Mouse (Mus musculus) spleen, postnatal 4 days (tissue): ENCODE measurements around the gene D3Ertd254e.
"Not testable (repeated sequence)": the region's sequence is repeated elsewhere in the genome, so short reads cannot be mapped to it uniquely, and the experiment has no call there.

ENCODE experiments used
- DNase-seq, 2 experiments: peaks; one replicate each; pipeline ENCODE4 v3.0.0; 2022; ENCODE audit warnings: low spot score in 2 of 2

The D3Ertd254e gene

DNA sequence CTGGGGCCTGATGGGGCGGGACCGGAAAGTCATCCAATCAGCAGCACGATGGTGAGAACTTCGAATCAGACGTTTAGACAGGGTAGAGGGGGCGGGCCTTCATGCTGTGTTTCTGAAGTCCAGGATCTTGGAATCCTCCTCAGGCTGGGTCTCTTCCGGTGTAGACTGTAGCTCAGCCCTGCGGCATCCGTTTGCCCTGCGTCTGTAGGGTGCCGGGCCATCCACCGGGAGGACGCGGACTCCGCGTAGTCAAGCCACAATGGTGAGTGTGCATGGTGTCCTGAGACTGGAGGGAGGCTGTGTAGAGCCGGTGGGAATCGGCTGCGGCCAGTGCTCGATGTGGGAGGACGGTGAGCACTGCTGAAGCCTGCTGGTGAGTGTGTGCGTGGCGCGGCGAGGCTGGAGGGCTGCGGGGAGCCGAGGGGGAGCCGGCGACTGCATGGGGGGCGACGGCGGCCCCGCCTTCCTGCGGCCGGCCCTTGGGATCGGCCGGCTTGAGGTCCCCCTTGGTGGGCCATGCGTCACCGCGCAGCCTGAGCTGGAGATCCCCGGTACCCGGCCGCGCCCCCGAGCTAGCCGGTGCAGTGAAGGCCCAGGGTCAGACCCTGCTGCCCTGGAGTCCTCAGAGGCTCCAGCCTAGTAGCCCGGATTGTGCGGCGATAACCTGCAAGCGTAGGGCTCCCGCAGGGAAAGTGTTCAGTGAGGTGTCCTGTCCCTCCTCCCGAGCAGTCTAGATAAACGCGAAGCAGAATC lies at the start of gene D3Ertd254e:
Gene D3Ertd254e, plus strand, starts transcription at position 84 of the 753 bp plus-strand sequence.
- DNase-seq = peak; percentile 78 to 83

DNA sequence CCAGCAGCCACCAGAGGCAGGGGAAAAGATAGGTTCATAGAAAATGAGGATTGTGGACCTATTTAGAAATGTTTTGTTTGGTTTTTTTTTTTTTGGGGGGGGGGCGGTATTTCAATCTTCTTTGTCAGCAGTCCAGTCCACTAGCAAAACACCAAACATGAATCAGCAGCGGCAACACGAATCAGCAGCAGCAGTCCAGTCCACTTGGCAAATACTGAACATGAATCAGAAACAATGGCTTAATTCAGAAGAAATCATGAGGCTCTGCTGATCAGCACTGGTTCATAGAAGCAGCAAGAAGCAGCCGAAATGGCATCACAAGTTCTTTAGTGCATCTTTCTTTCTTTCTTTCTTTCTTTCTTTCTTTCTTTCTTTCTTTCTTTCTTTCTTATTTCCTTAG lies 34.7 kb upstream of the D3Ertd254e start:
- DNase-seq = no peak

DNA sequence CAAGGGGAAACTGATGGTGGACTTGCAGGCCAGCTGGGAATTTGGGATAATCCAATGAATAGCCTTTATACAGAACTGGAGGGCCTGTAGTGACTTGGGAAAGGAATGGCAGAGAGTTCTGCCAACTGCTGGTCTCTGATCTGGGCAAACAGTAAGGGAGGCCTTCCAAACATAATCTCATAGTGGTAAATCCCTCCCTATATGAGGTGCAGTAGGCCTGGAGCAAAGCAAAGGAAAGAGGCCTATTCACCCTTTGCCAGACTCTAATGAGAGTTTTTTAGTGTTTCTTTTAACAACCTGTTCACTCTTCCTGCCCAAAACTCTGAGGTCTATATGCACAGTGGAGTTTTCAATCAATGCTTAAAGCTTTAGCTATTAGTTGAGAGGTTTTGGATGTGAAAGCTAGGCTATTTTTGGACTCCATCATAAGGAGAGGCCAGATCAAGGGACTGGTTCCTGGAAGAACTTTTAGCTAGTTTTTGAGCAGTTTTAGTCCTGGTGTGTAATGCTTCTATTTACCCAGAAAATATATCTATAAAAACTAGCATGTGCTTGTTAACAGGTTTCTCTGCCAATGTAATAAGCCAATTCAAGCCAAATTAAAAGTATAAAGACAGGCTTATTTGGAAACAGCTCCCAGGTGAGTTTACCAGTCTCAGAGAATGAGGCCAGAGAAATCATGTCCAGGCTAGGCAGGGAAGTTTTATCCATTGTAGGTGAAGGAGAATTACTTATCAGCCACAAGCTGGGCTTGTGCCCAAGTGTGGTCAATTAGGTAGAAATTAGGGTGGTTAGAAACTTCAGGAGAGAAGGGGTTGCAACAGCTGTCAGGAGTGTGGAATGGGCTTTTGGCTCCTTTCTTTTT lies 30.9 kb upstream of the D3Ertd254e start:
- no peak for DNase-seq

DNA sequence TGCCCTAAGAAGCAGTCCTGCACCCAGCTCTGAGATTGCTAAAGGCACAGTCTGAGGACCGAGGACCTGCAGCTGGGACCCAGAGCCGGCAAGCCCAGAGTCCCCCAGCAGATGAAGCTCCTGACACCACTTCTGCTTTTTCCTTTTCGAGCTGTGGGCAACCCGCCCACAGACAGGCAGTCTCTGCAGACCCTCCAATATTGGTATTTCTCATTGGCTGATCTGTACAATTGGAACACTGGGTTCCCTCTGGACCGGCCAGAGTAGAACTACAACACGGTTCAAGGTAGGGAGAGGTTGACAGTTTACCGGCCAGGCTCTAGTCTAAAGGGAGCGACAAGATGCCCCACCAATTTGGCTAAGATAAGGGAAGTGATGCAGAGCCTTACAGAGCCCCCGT lies 24.6 kb upstream of the D3Ertd254e start:
- DNase-seq = not testable (repeated sequence)

DNA sequence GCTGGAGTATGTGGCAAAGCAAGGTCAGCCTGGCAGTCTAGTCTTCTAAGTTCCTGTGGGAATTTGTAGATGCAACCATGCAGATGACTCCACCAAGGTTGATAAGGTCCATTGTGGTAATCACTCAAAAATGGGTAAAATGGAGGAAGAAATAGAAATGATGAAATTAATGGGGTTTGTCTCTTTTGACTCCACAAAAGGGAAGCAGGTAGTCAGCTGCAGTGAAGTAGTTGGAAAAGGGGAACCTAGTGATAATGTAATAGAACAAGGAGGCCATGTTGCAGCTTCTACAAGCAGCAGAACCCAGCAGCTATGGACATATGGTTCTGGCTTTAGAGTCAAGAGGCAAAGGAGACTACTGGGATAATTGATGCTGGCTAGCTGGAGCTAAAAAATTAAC lies 14.7 kb upstream of the D3Ertd254e start:
- no peak for DNase-seq

DNA sequence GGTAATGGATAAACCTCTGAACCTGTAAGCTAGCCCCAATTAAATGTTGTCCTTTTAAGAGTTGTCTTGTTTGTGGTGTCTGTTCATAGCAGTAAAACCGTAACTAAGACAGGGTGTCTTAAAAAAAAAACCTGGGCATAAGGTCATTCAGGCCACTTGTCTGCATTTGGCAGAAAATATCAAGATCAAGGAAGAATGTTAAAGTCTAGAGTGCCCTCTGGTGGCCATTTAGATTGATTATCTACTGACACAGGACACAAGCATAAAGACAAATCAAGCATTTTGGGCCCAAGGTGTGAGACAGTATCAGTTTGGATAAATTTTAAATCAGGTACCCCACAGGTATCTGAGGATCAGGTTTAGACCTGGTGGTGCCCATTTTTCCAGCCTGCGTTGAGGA lies 13.3 kb upstream of the D3Ertd254e start:
- no peak for DNase-seq

DNA sequence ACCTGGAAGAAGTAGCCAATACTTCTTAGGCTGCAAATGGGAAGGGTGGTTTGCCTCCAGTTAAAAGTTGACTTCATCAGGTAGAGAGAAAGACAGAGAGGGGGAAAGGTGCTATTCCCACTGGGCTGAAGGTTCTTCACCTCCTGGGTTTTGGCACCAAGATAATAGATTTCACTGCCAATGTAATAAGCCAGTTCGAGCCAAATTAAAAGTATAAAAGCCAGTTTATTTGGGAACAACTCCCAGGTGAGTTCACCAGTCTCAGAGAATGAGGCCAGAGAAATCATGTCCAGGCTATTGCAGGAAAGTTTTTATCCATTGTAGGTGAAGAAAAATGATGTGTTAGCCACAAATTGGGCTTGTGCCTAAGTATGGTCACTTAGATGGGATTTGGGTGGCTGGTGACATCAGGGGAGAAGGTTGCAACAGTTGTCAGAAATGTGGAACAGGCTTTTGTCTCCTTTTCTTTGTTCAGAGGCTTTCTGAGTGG lies 12.6 kb upstream of the D3Ertd254e start:
- DNase-seq = no peak

DNA sequence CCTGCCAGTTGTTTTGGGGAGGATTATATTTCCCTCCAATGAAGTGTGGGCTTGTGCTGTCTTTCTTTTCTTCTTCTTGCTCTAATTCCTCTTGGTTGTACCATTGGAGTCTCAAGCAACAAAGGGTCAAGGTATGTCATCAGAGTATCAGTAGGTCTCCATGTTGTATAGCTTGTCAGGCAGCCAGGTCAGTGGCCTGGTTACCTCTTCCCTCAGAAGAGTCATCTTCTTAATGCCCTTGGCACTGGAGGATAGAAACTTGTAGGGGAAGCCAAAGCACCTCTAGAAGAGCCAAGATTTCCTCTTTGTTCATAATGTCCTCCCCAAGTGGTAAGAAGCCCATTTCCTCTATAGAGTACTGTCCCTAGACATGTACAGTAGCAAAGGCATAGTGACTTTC lies 11.8 kb upstream of the D3Ertd254e start:
- no peak for DNase-seq

DNA sequence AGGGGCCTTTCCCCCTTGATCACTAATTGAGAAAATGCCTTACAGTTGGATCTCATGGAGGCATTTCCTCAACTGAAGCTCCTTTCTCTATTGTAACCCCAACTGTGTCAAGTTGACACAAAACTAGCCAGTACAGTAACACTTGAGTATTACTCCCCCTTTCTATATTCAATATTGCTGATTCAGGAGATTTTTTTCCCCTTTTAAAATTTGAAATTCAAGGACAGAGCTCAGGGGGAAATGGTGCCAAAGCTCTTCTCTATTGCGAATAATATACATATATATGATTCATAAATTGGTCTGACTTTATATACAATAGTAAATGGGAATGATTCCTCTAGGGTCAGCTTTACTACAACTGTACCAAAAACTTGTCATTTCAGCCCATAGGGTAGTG lies 282 bp upstream of the D3Ertd254e start:
- no peak for DNase-seq

DNA sequence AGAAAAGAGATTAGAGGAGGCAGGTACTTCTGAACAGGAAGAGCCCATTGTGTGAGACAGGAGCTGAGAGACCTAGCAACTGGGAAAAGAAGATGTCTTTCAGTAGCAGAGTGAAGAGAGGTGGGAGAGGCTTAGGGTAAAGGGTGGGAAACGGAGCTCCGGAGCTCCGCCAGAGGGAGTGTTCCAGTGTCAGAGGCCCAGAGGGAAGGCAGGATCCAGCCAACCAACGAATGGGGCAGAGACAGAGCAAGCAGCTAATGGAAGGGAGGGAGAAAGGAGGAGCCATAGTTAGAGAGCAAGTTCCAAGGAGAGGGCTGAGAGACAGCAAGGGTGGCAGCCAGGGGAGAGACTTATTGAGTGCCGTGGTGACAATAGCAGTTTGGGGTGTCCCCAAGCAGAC lies 4.5 kb downstream of the D3Ertd254e start:
- DNase-seq = no peak

DNA sequence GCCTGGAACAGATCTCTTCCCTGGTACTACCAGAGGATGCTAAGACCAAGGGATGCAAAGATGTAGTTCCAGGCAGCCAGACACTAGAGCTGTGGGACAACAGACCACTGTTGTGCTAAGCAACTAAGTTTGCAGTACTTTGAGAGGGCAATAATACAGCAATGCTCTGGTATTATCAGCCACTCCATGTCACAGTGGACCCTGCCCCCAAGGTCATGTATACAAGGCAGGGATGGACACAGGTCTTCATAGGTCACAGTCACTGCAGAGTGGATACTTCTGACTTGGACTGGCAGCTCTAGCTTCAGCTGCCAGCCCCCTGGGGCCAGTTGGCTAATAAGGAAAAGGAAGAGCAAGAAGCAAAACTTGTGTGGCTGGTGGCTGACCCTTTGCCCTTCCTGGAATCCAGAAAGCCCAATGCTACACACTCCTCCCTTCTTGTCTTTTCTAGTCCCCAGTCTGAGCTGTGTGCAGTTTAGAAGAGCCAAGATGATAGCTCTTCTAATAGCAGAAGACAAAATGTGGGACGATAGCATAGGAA lies 19.9 kb downstream of the D3Ertd254e start:
- no peak for DNase-seq

DNA sequence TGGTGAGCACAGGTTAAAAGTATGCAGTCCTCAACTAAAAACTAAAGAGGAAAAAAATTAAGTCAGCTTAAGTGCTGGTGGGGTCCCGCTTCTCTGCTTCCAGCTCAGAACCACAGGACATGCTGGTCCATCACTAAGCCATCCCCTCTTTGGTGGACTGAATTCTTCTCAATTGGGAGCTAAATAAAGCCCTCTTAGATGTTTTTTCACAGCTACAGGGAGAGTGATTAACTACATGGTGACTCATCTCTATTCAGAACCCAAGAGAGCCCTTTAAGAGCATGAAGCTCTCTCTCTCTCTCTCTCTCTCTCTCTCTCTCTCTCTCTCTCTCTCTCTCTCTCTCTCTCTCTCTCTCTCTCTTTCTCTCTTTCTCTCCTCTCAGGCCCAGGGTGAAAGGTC lies 20.5 kb downstream of the D3Ertd254e start:
- DNase-seq = no peak

DNA sequence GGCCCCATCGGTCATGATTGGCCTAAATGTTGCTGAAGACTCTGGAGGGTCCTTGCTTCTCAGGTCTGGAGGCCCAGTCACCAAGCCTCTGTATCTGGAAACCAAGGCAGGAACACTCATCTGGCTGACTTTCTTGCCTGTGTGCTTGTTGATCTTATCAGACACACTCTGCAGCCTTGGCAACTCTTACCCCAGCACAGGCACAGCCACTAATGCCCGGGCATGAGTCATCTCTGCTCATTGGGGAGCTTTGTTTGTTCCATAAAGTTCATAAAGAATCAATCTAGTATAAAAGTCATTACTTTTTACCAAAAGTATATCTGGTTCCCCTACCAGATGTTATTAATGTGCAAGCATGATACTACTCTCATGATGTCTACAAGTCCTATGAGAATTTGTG lies 22.9 kb downstream of the D3Ertd254e start:
- DNase-seq = no peak

DNA sequence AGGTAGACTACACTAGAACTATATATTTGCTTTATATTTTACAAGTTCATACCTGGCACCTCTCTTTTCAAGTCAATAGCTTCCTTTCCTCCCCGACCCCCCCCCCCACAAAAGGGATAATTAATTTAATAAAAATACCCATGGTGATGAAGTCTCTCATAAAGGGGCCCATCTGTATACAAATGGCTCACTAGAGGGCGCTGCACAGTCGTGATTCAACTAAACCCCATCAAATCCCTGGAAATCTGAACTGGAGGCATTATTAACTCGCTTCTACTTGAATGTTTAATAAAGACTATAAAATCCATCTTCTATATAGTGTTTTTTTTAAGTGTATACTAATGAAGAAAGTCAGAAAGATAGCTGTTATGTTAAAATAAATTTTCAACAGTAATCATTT lies 30.7 kb downstream of the D3Ertd254e start:
- DNase-seq = no peak

DNA sequence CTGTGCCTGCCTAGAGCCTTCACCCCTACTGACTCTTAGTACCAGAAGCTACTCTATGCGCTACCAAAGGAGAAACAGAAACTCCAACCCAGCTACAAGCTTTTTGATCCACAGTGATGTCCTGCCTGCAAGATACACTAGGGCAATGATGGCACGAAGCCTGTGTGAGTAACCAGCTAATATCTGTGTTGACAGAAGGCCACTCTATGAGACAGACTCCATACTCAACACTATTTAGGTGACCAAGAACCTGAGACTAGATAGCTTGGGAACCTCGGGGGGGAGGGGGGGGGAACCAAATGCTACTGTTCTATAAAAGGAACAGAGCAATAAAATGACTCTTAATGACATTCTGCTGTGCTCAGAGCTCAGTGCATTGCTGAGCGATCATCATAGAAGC lies 35.7 kb downstream of the D3Ertd254e start:
- no peak for DNase-seq

DNA sequence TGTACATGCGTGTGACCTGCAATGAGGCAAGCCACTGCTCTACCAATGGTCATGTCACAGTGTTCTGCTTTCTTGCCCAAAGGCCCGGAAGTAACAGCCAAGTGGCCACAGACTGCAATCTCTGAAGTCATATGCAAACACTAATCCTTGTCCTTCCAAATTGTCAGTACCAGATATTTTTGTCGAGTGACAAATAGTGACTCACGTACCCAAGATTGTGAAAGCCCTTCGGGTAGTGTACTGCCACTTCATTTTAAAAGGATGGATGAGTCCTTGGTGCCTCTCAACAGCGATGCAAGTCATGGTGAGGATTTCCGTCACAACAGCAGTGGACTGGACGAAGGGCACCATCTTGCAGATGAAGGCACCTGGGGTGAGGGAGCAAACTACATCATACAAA lies 38.4 kb downstream of the D3Ertd254e start:
- DNase-seq = no peak

DNA sequence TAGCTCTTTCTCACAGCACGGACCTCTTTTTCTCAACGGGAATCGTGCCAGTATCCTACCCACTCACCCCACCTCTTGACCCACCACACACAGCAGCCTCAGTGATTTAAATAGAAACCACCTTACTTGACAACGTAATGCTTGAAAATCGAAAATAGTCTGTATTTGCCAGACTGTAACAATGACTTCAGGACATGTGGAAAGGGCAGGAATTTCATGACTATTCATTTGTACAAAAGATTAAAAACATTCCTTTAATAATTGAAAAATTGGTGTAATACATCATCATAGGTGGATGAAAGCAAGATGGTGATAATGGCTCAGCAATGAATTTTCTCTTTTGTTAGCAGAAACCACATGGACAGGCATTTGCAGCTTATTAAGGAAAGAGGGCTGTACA lies 50.3 kb downstream of the D3Ertd254e start:
- DNase-seq = no peak

DNA sequence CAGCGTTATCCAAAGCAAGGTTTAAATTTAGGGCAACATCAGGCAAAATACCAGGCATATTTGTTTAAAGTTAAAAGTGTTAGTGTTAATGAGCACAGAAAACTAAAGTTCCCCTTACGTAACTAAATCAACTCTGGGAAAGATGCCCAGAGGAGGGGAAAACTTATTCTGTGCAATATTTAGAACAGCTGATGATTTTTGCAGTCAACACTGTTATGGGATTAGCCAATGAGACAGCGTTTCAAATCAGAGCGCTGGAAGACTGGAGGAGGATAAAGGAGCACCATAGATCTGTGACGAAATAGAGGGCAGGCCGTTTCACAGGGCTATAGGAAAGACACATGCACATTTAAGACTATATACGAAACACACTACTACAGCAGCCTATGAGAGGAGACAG lies 52.1 kb downstream of the D3Ertd254e start:
- DNase-seq = no peak

DNA sequence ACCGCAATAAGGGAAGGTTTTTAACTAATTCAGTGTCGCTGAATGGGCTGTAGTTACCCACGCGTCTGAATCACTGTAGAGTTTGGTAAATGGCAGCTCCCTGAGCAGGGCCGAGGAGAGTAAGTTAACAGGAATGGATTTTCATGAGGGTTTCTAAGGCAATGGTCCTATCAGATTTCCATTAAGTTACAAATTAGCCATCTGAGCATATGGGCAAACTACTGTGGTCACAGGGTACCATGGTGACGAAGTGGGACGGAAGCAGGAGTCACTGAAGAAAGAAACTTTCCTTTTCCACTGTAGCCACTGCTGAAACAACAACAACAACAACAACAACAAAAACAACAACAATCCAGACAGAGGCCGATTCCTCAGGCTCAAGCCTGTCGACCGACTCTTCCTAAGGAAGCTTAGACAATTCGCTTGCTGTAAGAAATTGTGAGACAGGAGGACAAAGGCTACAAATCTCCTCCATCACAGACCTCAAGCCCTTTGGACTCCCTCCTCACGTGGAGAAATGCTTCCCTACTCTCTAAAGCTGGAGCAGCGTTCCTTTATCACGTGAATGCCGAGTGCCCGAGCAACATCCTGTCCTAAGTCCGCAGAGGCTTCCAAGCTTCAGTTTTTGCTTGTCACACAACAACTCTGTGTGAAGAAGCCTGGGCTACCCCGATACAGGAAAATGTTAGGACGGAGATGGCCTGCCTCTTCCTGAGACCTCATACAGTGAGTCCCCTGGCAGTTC lies 56.9 kb downstream of the D3Ertd254e start:
- DNase-seq = no peak

DNA sequence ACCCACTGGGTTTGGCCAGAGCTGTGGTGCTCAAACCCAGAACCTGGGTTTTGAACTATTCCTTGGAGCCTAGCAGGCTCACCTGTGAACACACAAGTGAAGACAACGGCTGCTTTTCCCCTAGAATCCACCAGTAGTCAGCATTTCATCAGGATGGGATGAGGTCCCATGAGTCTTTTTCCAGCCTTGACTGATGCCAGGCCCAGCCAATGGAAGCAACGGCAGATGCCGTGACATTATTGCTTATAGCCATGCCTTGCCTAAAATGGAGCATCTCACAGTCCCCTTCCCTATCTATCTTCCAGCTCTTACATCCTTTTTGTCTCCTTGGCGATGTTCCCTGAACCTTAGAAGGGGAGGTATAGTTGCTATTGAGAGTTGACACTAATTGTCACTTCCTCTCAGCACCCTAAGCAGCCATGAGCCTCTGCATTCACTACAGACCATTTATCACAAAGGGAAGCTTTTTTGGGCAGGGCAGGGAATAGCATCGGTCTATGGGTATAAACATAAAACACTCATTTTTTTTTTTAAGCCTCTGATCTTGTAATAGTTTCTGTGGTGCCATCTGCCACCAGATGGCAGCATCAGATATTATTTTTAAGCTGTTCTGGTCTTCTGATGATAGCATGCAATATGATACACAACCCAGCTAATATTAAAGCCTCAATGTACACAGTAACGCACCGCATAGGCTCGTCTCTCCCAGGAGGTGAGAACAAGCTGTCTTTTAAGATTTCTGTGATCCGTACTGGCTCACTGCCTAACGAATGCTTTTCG lies 59.1 kb downstream of the D3Ertd254e start:
- no peak for DNase-seq

DNA sequence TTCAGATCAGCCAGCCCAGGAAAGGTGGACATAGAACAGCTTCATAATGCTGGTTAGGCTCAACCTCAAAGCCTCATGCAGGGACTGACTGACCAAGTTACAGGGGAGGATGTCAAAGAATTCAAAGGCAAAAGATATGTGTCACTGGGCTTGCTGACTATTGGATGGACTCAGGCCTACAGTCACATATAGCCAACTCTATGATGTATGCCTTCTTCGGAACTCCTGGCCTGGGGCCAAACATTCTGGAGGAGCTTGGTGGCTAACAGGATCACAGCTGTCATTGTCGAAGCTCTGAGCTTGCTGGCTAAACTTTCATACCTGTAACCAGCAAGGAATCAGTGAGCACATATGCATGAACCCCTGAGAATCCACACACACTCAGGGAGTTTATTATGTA lies 60.1 kb downstream of the D3Ertd254e start:
- DNase-seq = no peak
